Mouse (Mus musculus): Measurements from ENCODE around the gene St8sia1. TPM values are rescaled to one million over a fixed set of nuclear protein-coding genes. Genes with fewer than 3 reads are reported as not detected.

St8sia1 gene
- polyA plus RNA-seq, 1 experiment = not detected

- no peaks in the 10 kb centered on the region for H3K9me3 ChIP-seq (ENCODE audit: control insufficient read depth, low read length)
Measured at GRCm38 (mm10) chr6:142932582-142932981, 31.7 kb downstream of the St8sia1 start.

GRCm38 (mm10) chr6:142932144-142932543 lies 32.1 kb downstream of the St8sia1 start:
- H3K9me3 ChIP-seq (ENCODE audit: control insufficient read depth, low read length) = no peaks in the 10 kb centered on the region
- no peak overlapping the region for H3K4me3 ChIP-seq (replicated peaks)
- H3K27me3 ChIP-seq (ENCODE audit: control insufficient read depth) = no peaks in the 10 kb centered on the region
- H3K36me3 ChIP-seq (ENCODE audit: control insufficient read depth) = no peaks in the 10 kb centered on the region
- no peak for TF ChIP-seq TAL1 (IDR thresholded peaks at IDR 0.05; ENCODE audit: low read length)
- no peak for TF ChIP-seq GATA1 (IDR thresholded peaks at IDR 0.05; ENCODE audit: low read length)
- H3K4me1 ChIP-seq (ENCODE audit: control insufficient read depth) = no peaks in the 10 kb centered on the region

More at GRCm38 (mm10) chr6:142932582-142932981, 31.7 kb downstream of the St8sia1 start:
- TF ChIP-seq GATA1 (IDR thresholded peaks at IDR 0.05; ENCODE audit: low read length) (no peak), TAL1 (IDR thresholded peaks at IDR 0.05; ENCODE audit: low read length) (no peak)
- Histone ChIP-seq H3K36me3 (ENCODE audit: control insufficient read depth) (no peaks in the 10 kb centered on the region), H3K4me3 (replicated peaks) (no peak overlapping the region), H3K27me3 (ENCODE audit: control insufficient read depth) (no peaks in the 10 kb centered on the region), H3K4me1 (ENCODE audit: control insufficient read depth) (no peaks in the 10 kb centered on the region)

GRCm38 (mm10) chr6:142928551-142929309 lies 35.5 kb downstream of the St8sia1 start:
- H3K36me3 ChIP-seq (ENCODE audit: control insufficient read depth) = no peaks in the 10 kb centered on the region
- TF ChIP-seq TAL1 (IDR thresholded peaks at IDR 0.05; ENCODE audit: low read length) = no peak
- no peak for TF ChIP-seq GATA1 (IDR thresholded peaks at IDR 0.05; ENCODE audit: low read length)

GRCm38 (mm10) chr6:142926901-142927605 lies 37.2 kb downstream of the St8sia1 start:
- Histone ChIP-seq H3K27me3 (ENCODE audit: control insufficient read depth) (no peaks in the 10 kb centered on the region), H3K9me3 (ENCODE audit: control insufficient read depth, low read length) (no peaks in the 10 kb centered on the region), H3K4me1 (ENCODE audit: control insufficient read depth) (no peaks in the 10 kb centered on the region), H3K36me3 (ENCODE audit: control insufficient read depth) (no peaks in the 10 kb centered on the region), H3K4me3 (replicated peaks) (no peak overlapping the region)
- TF ChIP-seq GATA1 (IDR thresholded peaks at IDR 0.05; ENCODE audit: low read length) (no peak), TAL1 (IDR thresholded peaks at IDR 0.05; ENCODE audit: low read length) (no peak)

More at GRCm38 (mm10) chr6:142928551-142929309, 35.5 kb downstream of the St8sia1 start:
- no peak overlapping the region for H3K4me3 ChIP-seq (replicated peaks)
- no peaks in the 10 kb centered on the region for H3K4me1 ChIP-seq (ENCODE audit: control insufficient read depth)
- no peaks in the 10 kb centered on the region for H3K9me3 ChIP-seq (ENCODE audit: control insufficient read depth, low read length)
- no peaks in the 10 kb centered on the region for H3K27me3 ChIP-seq (ENCODE audit: control insufficient read depth)

- no peaks in the 10 kb centered on the region for H3K36me3 ChIP-seq (ENCODE audit: control insufficient read depth)
- no peaks in the 10 kb centered on the region for H3K27me3 ChIP-seq (ENCODE audit: control insufficient read depth)
- TF ChIP-seq GATA1 (IDR thresholded peaks at IDR 0.05; ENCODE audit: low read length) (no peak), TAL1 (IDR thresholded peaks at IDR 0.05; ENCODE audit: low read length) (no peak)
- no peaks in the 10 kb centered on the region for H3K9me3 ChIP-seq (ENCODE audit: control insufficient read depth, low read length)
- no peaks in the 10 kb centered on the region for H3K4me1 ChIP-seq (ENCODE audit: control insufficient read depth)
- no peak overlapping the region for H3K4me3 ChIP-seq (replicated peaks)
Measured at GRCm38 (mm10) chr6:142925921-142926320, 38.3 kb downstream of the St8sia1 start.

- Histone ChIP-seq H3K4me3 (replicated peaks) (no peak overlapping the region), H3K4me1 (ENCODE audit: control insufficient read depth) (no peaks in the 10 kb centered on the region), H3K36me3 (ENCODE audit: control insufficient read depth) (no peaks in the 10 kb centered on the region), H3K9me3 (ENCODE audit: control insufficient read depth, low read length) (no peaks in the 10 kb centered on the region), H3K27me3 (ENCODE audit: control insufficient read depth) (no peaks in the 10 kb centered on the region)
- no peak for TF ChIP-seq TAL1 (IDR thresholded peaks at IDR 0.05; ENCODE audit: low read length)
- TF ChIP-seq GATA1 (IDR thresholded peaks at IDR 0.05; ENCODE audit: low read length) = no peak
Measured at GRCm38 (mm10) chr6:142925374-142925773, 38.9 kb downstream of the St8sia1 start.

GRCm38 (mm10) chr6:142920901-142921300 lies 43.4 kb downstream of the St8sia1 start:
- no peaks in the 10 kb centered on the region for H3K9me3 ChIP-seq (ENCODE audit: control insufficient read depth, low read length)
- no peaks in the 10 kb centered on the region for H3K36me3 ChIP-seq (ENCODE audit: control insufficient read depth)
- no peaks in the 10 kb centered on the region for H3K4me1 ChIP-seq (ENCODE audit: control insufficient read depth)
- no peak overlapping the region for H3K4me3 ChIP-seq (replicated peaks)
- no peaks in the 10 kb centered on the region for H3K27me3 ChIP-seq (ENCODE audit: control insufficient read depth)
- TF ChIP-seq GATA1 (IDR thresholded peaks at IDR 0.05; ENCODE audit: low read length) (no peak), TAL1 (IDR thresholded peaks at IDR 0.05; ENCODE audit: low read length) (no peak)

GRCm38 (mm10) chr6:142918691-142919090 lies 45.6 kb downstream of the St8sia1 start:
- H3K36me3 ChIP-seq (ENCODE audit: control insufficient read depth) = no peaks in the 10 kb centered on the region
- H3K27me3 ChIP-seq (ENCODE audit: control insufficient read depth) = no peaks in the 10 kb centered on the region
- TF ChIP-seq GATA1 (IDR thresholded peaks at IDR 0.05; ENCODE audit: low read length) (no peak), TAL1 (IDR thresholded peaks at IDR 0.05; ENCODE audit: low read length) (no peak)
- H3K4me3 ChIP-seq (replicated peaks) = no peak overlapping the region
- no peaks in the 10 kb centered on the region for H3K4me1 ChIP-seq (ENCODE audit: control insufficient read depth)
- no peaks in the 10 kb centered on the region for H3K9me3 ChIP-seq (ENCODE audit: control insufficient read depth, low read length)

- Histone ChIP-seq H3K4me1 (ENCODE audit: control insufficient read depth) (no peaks in the 10 kb centered on the region), H3K27me3 (ENCODE audit: control insufficient read depth) (no peaks in the 10 kb centered on the region), H3K36me3 (ENCODE audit: control insufficient read depth) (no peaks in the 10 kb centered on the region), H3K9me3 (ENCODE audit: control insufficient read depth, low read length) (no peaks in the 10 kb centered on the region), H3K4me3 (replicated peaks) (no peak overlapping the region)
- TF ChIP-seq TAL1 (IDR thresholded peaks at IDR 0.05; ENCODE audit: low read length) (no peak), GATA1 (IDR thresholded peaks at IDR 0.05; ENCODE audit: low read length) (no peak)
Measured at GRCm38 (mm10) chr6:142917471-142917901, 46.8 kb downstream of the St8sia1 start.
